Mouse (Mus musculus) layer of hippocampus, postnatal 14 days (tissue): ENCODE data around the gene Stx18. TPM values are rescaled to one million over a fixed set of nuclear protein-coding genes. Genes with fewer than 3 reads are reported as not detected.

Experiments used
- DNase-seq, 2 experiments: peaks; one replicate each; pipeline ENCODE4 v3.0.0; 2021 to 2022; ENCODE audit warnings: low spot score in 2 of 2, mixed read lengths in 1 of 2
- long read RNA-seq, 2 experiments: library from polyadenylated mRNA; stranded (forward); transcript quantifications; one replicate each; pipeline ENCODE4 v2.0.0; 2021
- total RNA-seq, 2 experiments: library from RNA; stranded (reverse); gene quantifications; 2 replicates each; pipeline ENCODE4 v1.2.3; 2021

Gene Stx18
- 10 to 100 TPM; 36.8 to 38.3 TPM for total RNA-seq
- long read RNA-seq, experiment 1, transcript Stx18-207 (10 exons, 900 nt) = minor isoform, 12 of 46 reads
- long read RNA-seq, experiment 1, transcript Stx18-203 (11 exons, 3,002 nt) = major isoform, 22 of 46 reads
- long read RNA-seq, experiment 1, transcript Stx18-201 (11 exons, 1,471 nt) = minor isoform, 5 of 46 reads
- long read RNA-seq, experiment 1, partial matches to known transcripts = 1 of 46 reads
- long read RNA-seq, experiment 1, other reads (novel, unspliced or antisense) = 5 of 46 reads
- long read RNA-seq, experiment 2, transcript Stx18-203 (11 exons, 3,002 nt) = major isoform, 29 of 51 reads
- long read RNA-seq, experiment 2, transcript Stx18-207 (10 exons, 900 nt) = minor isoform, 14 of 51 reads
- long read RNA-seq, experiment 2, transcript Stx18-201 (11 exons, 1,471 nt) = minor isoform, 7 of 51 reads
- long read RNA-seq, experiment 2, partial matches to known transcripts = 0 of 51 reads
- long read RNA-seq, experiment 2, other reads (novel, unspliced or antisense) = 1 of 51 reads

DNA sequence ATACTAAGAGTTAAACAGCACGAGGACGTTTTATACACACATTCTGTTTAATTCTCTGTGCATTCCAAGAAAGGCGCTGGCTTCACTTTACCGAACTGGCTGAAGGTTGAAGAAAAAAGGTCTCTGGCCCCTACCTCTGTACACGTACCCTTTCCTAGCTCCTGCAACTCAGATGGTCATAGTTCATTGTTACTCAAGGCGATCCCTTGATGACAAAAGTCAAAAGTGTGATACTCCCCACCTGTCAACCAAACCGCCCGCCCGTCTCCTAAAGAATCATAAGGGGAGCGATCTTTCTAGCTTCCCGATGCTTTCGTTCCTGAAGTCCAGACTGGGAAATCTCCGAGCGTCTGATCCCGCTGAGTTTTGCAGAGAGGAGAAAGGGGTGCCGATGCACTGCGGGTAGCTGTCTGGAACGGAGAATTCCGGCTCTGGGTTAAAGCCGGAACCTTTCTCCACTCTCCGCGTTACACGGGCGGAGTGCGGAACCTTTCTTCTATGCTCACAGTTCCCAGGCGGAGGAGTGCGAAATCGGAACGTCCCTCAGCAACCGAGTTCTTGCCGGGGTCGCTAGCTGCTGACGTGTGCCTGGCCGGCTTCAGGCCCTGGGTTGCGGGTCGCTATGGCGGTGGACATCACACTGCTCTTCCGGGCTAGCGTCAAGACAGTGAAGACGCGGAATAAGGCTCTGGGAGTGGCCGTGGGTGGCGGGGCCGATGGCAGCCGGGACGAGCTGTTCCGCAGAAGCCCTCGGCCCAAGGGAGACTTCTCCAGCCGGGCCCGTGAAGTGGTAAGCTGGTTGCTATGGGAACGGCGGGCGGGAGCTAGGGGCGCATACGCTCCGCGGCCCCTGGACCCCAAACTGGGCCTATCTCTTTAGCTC lies at the start of gene Stx18:
TSS of gene Stx18 (plus strand) at position 33 of the 883 bp plus-strand sequence.
- peak; percentile 87 to 91 for DNase-seq

GRCm38 (mm10) chr5:37992346-37992745 lies 46.2 kb upstream of the Stx18 start:
- DNase-seq = no peak

- DNase-seq = no peak
These were observed 39.7 kb upstream of the Stx18 start for GRCm38 (mm10) chr5:37998805-37999204.

DNA sequence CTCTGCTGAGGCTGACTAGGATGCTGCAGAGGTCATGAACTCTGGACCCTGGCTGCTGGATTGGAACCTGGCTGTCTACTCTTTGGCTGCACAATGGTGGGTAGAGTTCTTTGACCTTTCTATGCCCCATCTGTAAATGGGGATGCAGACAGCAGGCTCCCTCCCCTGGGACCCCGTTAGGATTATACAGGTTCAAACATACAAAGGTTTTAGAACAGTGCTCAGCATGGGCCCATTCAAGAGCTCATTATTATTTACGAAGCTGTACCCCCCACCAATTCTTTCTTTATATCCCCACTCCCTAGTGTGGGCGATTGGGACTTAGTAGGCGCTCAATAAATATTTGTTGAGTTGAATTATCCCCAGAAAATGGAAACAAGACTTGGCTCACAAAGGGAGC lies 36.0 kb upstream of the Stx18 start:
- DNase-seq = no peak

DNA sequence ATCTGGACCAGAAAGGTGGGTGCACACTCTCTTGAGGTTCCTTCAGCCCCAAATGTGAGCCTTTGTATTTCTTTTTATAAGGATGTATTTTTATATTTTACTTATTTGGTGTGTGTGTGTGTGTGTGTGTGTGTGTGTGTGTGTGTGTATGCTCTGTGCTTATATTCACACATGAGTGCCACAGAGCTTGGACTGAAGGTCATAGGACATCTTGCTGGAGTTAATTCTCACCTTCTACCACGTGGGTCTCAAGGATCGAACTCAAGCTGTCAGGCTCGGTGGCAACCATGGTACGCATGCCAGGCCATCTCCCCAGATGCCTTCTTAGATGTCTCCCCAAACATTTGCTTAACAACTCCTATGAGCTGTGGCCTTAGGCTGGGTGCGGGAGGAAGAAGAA lies 33.8 kb upstream of the Stx18 start:
- no peak for DNase-seq

- no peak for DNase-seq
These were observed 31.9 kb upstream of the Stx18 start for GRCm38 (mm10) chr5:38006415-38007347.

GRCm38 (mm10) chr5:38009071-38009470 lies 29.5 kb upstream of the Stx18 start:
- no peak for DNase-seq

DNA sequence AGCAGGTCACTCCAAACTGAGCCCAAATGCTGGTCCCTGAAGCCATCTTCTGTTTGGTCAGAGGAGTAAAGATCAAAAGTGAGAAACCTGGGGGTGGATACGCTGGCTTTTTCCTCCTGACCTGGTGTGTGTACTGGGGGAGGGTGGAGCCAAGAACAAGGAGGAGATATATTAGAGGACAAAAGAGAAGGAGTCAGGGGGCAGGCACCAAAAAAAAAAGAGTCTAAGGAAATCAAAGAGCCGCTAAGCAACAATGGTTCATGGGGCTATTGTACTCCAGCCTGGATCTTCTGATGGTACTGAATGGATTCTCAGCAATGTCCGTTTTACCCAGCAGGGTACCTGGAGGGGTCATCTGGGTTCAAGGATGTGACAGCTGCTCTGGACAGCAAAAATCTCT lies 23.6 kb upstream of the Stx18 start:
- no peak for DNase-seq

GRCm38 (mm10) chr5:38016945-38017344 lies 21.6 kb upstream of the Stx18 start:
- no peak for DNase-seq

- no peak for DNase-seq
These were observed 10.9 kb upstream of the Stx18 start for GRCm38 (mm10) chr5:38027656-38028055.

- DNase-seq = no peak
These were observed 268 bp upstream of the Stx18 start for GRCm38 (mm10) chr5:38038274-38038673.

DNA sequence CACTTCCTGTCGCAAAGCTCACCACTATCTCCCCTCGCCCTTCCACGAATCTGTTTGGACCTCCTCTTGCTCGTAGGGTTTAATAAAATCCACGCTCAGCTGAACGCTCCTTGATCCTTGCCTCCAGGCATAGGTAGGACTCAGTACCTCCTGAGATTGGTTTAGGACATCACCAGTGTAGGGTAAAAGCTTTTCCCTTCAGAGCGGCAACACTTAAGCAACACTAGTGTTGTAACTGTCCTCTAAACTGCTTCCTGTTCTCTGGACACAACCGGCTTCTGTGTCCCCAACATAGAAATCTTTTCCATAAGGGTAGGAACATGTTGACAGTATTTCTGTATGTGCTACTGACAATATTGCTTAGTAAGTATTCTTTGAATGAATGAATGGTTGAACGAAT lies 1.3 kb downstream of the Stx18 start:
- peak in 1 of 2 experiments; percentile 6 for DNase-seq

DNA sequence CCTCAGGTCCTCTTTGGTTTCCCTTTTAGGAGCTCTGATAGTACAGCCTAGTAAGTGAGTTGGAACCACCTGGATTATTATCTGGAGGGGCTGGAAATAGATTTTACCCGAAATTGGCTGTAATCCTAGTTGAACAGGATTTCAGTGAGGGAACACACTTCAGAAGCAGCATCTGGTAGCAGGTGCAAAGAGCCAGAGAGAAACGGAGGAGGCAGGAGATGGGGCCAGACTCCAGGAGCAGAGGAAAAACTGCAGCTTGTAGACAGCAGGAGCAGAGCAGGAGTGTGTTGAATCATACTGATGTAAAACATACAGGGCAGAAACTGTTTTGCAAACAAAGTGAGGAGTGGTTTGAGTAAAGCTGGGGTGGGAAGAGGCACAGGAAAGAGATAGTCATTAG lies 6.4 kb downstream of the Stx18 start:
- DNase-seq = no peak

- DNase-seq = no peak
These were observed 9.6 kb downstream of the Stx18 start for GRCm38 (mm10) chr5:38048177-38048576.

DNA sequence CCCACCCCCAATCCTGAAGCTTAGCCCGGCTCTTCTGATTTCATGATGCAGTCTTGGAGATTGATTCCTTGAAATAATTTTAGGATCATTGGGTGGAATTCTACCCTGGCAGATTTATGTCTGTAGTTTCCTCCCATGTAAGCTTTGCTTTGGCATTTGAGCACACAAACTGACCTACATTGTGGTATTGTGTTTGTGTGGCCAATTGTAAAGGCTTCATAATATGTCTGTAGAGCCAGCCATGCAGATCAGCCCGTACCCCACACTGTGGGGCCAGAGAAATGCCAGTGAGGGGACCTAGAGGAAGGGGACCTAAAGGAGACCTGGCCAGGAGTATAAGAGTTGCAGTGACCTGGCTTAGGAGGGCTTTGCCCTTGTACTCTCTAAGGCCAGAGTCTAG lies 22.5 kb downstream of the Stx18 start:
- DNase-seq = no peak

- no peak for DNase-seq
These were observed 24.2 kb downstream of the Stx18 start for GRCm38 (mm10) chr5:38062709-38063108.

DNA sequence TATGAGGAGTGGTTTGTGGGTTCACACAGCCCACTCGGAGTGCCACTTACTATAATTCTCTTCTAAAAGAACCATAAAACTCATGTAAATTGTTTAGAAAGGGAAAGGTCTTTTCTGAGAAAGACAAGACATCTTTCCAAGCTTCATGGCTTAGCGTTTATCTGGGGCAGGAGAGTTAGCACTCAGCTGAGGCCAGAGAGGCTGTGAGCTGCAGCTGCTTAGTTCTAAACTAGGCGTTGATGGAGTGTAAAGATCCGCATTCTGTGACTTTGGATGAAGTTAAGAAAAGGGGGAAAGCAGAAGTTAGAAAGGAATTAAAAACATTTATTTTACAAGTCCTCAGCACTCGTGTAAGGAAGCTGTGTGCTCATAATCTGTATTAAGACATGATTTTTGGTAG lies 24.8 kb downstream of the Stx18 start:
- no peak for DNase-seq

DNA sequence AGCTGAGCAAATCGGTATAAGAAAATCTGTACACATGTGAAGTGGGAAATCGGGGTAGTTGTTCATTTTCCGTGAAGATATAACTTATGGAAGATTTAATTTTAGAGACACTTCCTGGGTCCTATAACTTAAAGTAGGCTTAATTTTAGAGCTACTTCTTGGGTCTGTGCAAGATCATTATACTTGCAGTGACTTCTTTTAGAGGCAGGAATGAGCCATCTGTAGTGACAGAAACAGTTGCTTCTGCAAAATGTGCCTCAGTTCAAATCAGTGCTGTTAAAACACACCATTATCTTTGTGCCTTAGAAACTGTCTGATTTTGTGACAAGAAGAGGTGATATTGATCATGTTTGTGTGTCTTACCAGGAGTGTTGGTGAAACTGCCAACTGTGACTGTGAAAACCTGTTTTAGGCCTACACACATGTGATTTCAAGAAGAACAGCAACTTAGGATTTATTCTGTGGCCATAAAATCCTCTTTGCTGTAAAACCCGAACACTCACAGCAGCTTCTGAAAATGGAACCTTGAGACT lies 25.6 kb downstream of the Stx18 start:
- peak in 1 of 2 experiments; percentile 27 for DNase-seq

GRCm38 (mm10) chr5:38064701-38065100 lies 26.2 kb downstream of the Stx18 start:
- no peak for DNase-seq

DNA sequence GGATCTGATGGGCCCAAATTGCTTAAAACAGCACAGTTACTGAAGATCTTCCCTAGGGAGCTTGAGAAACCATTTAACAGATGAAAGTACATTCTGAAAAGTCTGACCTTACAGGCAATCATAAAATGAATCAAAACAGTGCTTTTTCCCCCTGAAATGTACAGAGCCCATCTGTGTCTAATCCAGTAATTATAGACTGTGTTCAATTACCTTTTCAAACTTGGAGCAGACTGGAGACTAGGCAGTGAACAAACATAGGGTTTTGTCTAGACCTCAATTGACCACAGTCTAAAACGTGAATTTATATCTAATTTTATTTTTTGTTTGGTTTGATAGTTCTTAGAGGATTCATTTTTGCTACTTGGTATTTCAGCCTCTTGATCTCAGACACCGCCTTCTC lies 26.9 kb downstream of the Stx18 start:
- DNase-seq = no peak

- no peak for DNase-seq
These were observed 28.1 kb downstream of the Stx18 start for GRCm38 (mm10) chr5:38066606-38067005.
